Mouse (Mus musculus) cortical plate, adult 2 months (tissue): Measurements from ENCODE around the gene Fancc.

ENCODE experiments used
- CTCF ChIP-seq: fragments of 200-500 bp; IDR thresholded peaks from 2 replicates; pipeline ENCODE4 v1.5.1; 2011; ENCODE audit warnings: mild to moderate bottlenecking, control low read depth, low read length; ENCODE audit not compliant: insufficient read depth; ENCODE audit errors: extremely low read depth
- POLR2A ChIP-seq: fragments of 200-500 bp; IDR thresholded peaks from 2 replicates; pipeline ENCODE4 v1.6.1; 2011; ENCODE audit warnings: mild to moderate bottlenecking, low read length, control low read depth; ENCODE audit not compliant: insufficient read depth; ENCODE audit errors: extremely low read depth

DNA sequence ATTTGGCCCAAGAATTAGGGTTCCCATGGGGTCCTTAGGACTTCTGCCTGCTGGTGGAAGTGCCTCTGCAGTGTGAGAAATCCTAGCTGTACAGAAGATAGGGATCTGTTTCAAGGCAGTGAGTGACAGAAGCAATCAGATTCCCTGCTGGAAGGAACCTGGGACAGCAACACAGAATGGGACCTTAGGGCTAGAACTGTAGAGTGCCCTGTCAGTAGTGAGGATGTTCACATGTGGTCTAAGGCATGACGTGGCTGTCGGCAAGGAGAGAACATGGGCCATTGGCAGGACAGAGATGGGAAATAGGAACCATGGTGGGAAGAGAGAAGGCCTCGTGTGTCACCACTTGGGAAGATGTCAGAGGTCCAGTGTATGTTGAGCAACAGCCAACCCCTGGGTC is 187.5 kb downstream of the Fancc start:
- TF ChIP-seq CTCF = no peak
- no peak for TF ChIP-seq POLR2A
